Mouse (Mus musculus) bone marrow, adult 2 months (tissue): Measurements from ENCODE around the gene Ube2d3. TPM values are rescaled to one million over a fixed set of nuclear protein-coding genes. Genes with fewer than 3 reads are reported as not detected.

Experiments used
- H3K27ac ChIP-seq: fragments of 200-500 bp; 2 replicates; pipeline ENCODE4 v1.5.1; 2012; ENCODE audit warnings: low read depth, mild to moderate bottlenecking, control low read depth, inconsistent platforms, low read length; ENCODE audit not compliant: control insufficient read depth, poor library complexity, insufficient read depth
- H3K4me1 ChIP-seq: fragments of 200-500 bp; 2 replicates; pipeline ENCODE4 v1.6.1; 2011; ENCODE audit warnings: low read length; ENCODE audit not compliant: control insufficient read depth, insufficient read depth
- H3K4me3 ChIP-seq: fragments of 200-500 bp; replicated peaks from 2 replicates; pipeline ENCODE3; 2011; ENCODE audit warnings: mild to moderate bottlenecking, low read depth, low read length, control low read depth; ENCODE audit not compliant: control insufficient read depth
- CTCF ChIP-seq: fragments of 200-500 bp; IDR thresholded peaks from 2 replicates; pipeline ENCODE4 v1.5.1; 2011; ENCODE audit warnings: low read length, control low read depth; ENCODE audit not compliant: control insufficient read depth, insufficient read depth
- POLR2A ChIP-seq: fragments of 200-500 bp; IDR thresholded peaks from 2 replicates; pipeline ENCODE4 v1.6.1; 2011; ENCODE audit warnings: low read depth, mild to moderate bottlenecking, control low read depth, low read length, borderline replicate concordance; ENCODE audit not compliant: control insufficient read depth
- WGBS: fragments of 180-500 bp; shearing (Covaris S2); methylation state at CpG from one replicate; pipeline ENCODE4 v1.1.7; 2018; 5-methylcytosine and 5-hydroxymethylcytosine counted together
- polyA plus RNA-seq: library from polyadenylated mRNA; stranded (reverse); fragments of >200 nt; gene quantifications from 2 replicates; pipeline ENCODE4 v1.2.4, GENCODE M21; 2011; ENCODE audit warnings: low replicate concordance; ENCODE audit not compliant: missing spikeins, insufficient read depth, insufficient read length

Gene Ube2d3
- polyA plus RNA-seq, 1 experiment: 125 TPM

DNA sequence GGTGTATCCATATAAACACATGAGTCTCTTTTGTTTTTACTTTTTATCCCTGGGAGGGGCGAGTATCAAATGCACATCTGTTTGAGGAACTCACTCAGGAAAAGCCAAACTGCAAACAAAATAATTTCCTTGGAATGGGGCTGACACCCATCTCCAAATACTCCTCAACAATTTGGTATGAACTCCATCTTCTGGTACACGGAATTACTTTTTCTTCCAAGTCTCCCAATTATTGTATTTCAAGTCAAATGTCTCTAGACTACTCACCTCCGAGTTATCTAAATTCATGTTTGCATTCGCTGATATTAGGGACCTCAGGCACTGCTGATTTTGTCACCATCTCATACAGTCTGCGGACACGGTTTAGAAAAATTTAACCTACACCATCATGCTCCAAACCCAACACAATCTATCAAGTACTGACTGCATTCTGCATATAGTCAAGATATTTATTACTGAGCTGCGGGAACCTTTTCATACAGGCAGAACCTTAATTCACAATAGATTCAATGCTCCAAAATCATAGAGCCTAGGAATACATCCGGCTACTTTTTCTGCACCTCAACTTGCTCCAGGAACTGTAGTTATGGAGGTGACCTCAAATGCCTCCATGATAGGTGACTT is 15.6 kb upstream of the Ube2d3 start:
- TF ChIP-seq CTCF (no peak), POLR2A (no peak)
- peak overlapping the region; percentile 72 for H3K4me3 ChIP-seq
- H3K4me1 ChIP-seq: peaks cover 4% of the 10 kb centered on the region
- H3K27ac ChIP-seq: peak overlapping the region; percentile 97
- WGBS: 17% methylated on average over 8 of the region's 8 CpGs

DNA sequence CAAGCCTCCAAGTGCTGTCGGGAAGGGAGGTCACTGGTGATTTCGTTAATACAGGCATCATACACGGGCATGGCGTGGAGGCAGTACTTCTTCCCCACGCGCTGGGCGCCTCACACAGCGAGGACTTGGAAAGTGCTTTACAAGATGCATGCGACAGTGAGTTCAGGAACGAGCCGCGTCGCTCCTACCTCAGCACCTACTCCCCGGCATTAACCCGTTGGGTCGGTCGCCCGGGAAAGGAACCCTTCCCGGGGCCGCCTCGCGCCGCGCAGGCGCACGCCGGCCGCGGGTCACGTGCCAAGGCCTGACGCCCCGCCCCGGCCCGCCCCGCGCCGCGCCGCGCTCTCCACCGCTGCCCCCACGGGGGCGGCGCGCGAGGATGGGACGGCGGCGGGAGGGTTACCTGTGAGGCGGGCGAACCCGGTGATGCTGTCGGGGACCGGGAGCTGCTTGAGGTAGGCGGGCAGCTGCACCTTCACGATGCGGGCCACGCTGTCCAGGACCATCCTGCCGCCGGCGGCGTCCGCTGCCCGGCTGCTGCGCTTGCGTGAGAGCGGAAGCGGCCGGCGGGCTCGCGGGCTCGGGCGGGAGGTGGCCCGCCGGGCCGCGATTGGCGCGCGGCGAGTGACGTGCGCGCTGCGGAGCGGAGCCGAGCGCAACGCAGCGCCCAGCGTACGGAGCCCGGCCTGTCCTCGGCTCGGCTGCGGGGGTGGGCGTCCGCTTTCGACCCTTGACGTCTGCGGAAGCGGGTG is 14.9 kb upstream of the Ube2d3 start:
- H3K27ac ChIP-seq: peak overlapping the region; percentile 97
- WGBS: under 1% methylated on average over 103 of the region's 103 CpGs
- H3K4me1 ChIP-seq: peaks cover 2% of the 10 kb centered on the region; the same call in 1 of the 2 replicates
- TF ChIP-seq CTCF: no peak; the same call in 1 of the 2 replicates
- peak; percentile 83 for TF ChIP-seq POLR2A
- H3K4me3 ChIP-seq: peak overlapping the region; percentile 72

- peak within 1 kb of the TSS; percentile 72 for H3K4me3 ChIP-seq
- H3K27ac ChIP-seq: peak within 1 kb of the TSS; percentile 97
- no peaks in the 10 kb centered on the region; the same call in 1 of the 2 replicates for H3K4me1 ChIP-seq
- no peak for TF ChIP-seq POLR2A
- TF ChIP-seq CTCF: no peak
- WGBS: 1% methylated on average over 8 of the region's 8 CpGs
Measured at GRCm38 (mm10) chr3:135423608-135424212, 14.2 kb upstream of the Ube2d3 start, which contains the start of gene Cisd2. TSS of gene Cisd2 (minus strand) at chr3:135423925.

DNA sequence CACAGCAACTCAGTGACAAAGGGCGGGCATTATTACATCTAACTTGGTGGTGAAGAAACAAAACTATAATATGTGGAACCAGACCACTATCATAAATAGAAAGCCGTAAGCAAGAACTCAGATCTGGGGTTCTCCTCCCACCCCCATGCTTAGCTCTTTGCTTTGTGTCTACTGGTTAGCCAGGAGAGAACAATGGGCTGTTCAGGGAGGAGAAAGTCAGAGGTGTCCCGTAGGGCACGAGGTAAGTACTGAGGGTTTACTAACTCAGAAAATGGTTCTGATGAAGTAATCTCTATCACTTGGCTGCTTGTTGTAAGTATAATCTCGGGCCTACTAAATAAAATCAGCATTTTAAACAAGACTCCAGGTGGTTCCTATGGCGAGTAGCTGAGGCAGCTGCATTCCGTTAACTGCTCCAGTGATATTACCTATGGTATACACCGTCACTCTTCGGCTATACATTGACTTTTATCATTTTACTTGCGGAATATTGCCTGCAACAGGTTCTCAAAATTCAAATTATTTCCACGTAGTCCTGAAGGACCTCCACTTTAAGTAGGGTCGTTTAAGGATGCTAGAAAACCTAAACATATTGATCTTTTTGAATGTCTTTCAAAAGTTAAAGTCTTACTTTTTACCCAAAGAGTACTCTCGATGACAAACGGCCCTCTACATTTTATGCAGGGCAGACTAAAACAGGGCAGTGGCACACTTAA is 890 bp upstream of the Ube2d3 start:
- Histone ChIP-seq H3K4me3 (no peak overlapping the region), H3K27ac (no peak overlapping the region; the same call in 1 of the 2 replicates), H3K4me1 (no peaks in the 10 kb centered on the region)
- no peak for TF ChIP-seq CTCF
- WGBS: 70% methylated on average over 14 of the region's 14 CpGs

DNA sequence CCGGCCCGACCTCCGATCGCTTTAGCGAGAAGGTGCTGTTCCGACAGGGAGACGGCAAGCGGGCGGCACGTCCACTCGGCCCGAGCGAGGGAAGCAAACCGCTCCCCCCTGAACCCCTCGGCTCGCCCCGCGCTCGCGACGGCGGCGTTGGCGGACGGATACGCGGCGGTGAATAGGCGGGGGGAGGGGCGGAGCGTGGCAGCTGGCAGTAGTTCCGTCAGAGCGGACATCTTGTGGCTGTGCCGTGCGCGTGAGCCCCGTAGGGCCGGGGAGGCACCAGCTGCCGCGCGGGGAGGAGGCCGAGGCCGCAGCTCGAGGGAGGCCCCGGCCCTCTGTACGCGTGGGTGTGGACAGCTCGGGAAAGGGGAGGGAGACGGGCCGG is 573 bp downstream of the Ube2d3 start:
- Histone ChIP-seq H3K4me3 (peak overlapping the region; percentile 90), H3K27ac (peak overlapping the region; percentile 100), H3K4me1 (no peaks in the 10 kb centered on the region)
- peak; percentile 90 for TF ChIP-seq POLR2A
- no peak for TF ChIP-seq CTCF
- under 1% methylated on average over 50 of the region's 50 CpGs for WGBS

DNA sequence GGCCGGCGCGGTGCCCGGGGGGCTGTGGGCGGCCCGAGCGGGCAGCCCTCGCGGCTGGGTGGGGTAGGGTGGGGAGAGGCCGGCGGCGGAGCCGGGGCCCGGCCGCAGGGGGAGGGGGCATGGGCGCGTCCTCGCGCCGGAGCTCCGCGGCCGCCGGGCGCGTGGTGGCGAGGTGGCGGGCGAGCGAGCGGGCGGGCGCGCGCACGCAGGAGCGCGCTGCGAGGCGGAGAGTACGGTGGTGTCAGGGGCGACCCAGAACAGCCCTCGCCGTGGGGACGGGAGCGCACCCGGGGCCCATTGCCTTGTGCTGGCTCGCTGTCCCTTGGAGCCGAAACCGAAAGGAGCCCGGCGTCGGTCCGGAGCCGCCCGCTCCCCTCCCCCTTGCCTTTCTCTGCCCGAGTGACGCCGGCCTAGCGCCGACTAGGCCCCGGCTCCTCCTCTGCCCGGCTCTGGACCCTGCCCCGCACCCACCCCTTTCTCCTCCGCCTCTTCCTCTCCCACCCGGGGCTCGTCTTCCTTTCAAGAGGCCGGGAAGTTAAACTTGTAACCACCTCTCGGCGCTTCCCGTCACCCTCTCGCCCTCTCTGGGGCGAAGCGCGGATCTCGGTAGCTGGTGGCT is 1.1 kb downstream of the Ube2d3 start:
- H3K4me3 ChIP-seq: peak overlapping the region; percentile 90
- WGBS: 1% methylated on average over 64 of the region's 76 CpGs
- TF ChIP-seq CTCF: no peak
- TF ChIP-seq POLR2A: peak; percentile 28; the same call in 1 of the 2 replicates
- peak overlapping the region; percentile 100 for H3K27ac ChIP-seq
- H3K4me1 ChIP-seq: no peaks in the 10 kb centered on the region

- Histone ChIP-seq H3K4me3 (peak overlapping the region; percentile 90), H3K27ac (peak overlapping the region; percentile 100), H3K4me1 (no peaks in the 10 kb centered on the region)
- under 1% methylated on average over 15 of the region's 15 CpGs for WGBS
- TF ChIP-seq POLR2A (no peak), CTCF (no peak)
Measured at GRCm38 (mm10) chr3:135439651-135440050, 1.7 kb downstream of the Ube2d3 start.
